Mouse (Mus musculus) megakaryocyte, embryonic 14.5 days (primary cell): ENCODE results near the gene 2610042L04Rik.
"Not testable (repeated sequence)": the region's sequence is repeated elsewhere in the genome, so short reads cannot be mapped to it uniquely, and the experiment has no call there.

Experiments used
- FLI1 ChIP-seq: IDR thresholded peaks from 2 replicates; pipeline ENCODE4 v1.6.1; 2012; ENCODE audit warnings: low read length, inconsistent platforms, mixed read lengths
- GATA1 ChIP-seq: IDR thresholded peaks from 3 replicates; pipeline ENCODE4 v1.6.1; 2012; ENCODE audit warnings: mixed read lengths, low read length, inconsistent platforms, borderline replicate concordance

GRCm38 (mm10) chr14:4368991-4369390, 34.4 kb downstream of the 2610042L04Rik start:
- TF ChIP-seq GATA1, FLI1: not testable (repeated sequence)
